Mouse (Mus musculus): Measurements from ENCODE around the gene Krtcap3.

Gene Krtcap3

DNA sequence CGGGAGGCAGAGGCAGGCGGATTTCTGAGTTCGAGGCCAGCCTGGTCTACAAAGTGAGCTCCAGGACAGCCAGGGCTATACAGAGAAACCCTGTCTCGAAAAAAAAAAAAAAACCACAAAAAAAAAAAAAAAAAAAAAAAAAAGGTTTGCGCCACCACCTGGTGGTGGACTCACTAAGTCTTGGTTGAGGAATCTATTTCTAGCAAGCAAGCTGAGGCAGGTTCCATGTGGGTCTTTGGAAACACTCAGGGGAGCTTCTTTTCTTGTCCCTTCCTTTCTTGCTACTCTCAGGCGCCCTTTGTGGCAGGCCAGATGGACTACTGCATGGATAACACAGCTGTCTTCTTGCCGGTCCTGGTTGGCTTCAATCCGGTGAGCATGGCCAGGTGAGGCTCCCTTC lies 50.4 kb downstream of the Krtcap3 start:
- DNase-seq (ENCODE audit: low spot score), result no peak

Measured in urinary bladder, postnatal 10 days (tissue).